Mouse (Mus musculus) C2C12 (cell line): ENCODE results near the gene Mecom.

Experiments
- CEBPB ChIP-seq: IDR thresholded peaks from one replicate; pipeline ENCODE4 v1.6.1; 2011; ENCODE audit warnings: low read depth, mild to moderate bottlenecking, control low read depth, moderate library complexity
- CTCF ChIP-seq: IDR thresholded peaks from one replicate; pipeline ENCODE4 v1.5.1; 2011; ENCODE audit not compliant: control insufficient read depth, insufficient read depth, insufficient read length
- FOSL1 ChIP-seq: IDR thresholded peaks from one replicate; pipeline ENCODE4 v1.8.0; 2011; ENCODE audit warnings: mild to moderate bottlenecking, low read length; ENCODE audit not compliant: poor library complexity, insufficient read depth, severe bottlenecking
- MAX ChIP-seq: IDR thresholded peaks from one replicate; pipeline ENCODE4 v1.6.1; 2011; ENCODE audit warnings: mild to moderate bottlenecking, control low read depth
- MYOD1 ChIP-seq: IDR thresholded peaks from one replicate; pipeline ENCODE4 v1.6.1; 2011; ENCODE audit warnings: low read depth; ENCODE audit not compliant: control insufficient read depth, insufficient read length
- MYOG ChIP-seq: IDR thresholded peaks from one replicate; pipeline ENCODE4 v1.6.1; 2011; ENCODE audit not compliant: control insufficient read depth, insufficient read length; ENCODE audit errors: extremely low read depth
- USF1 ChIP-seq: IDR thresholded peaks from one replicate; pipeline ENCODE4 v1.6.1; 2011; ENCODE audit warnings: low read depth, mild to moderate bottlenecking, control low read depth, moderate library complexity

DNA sequence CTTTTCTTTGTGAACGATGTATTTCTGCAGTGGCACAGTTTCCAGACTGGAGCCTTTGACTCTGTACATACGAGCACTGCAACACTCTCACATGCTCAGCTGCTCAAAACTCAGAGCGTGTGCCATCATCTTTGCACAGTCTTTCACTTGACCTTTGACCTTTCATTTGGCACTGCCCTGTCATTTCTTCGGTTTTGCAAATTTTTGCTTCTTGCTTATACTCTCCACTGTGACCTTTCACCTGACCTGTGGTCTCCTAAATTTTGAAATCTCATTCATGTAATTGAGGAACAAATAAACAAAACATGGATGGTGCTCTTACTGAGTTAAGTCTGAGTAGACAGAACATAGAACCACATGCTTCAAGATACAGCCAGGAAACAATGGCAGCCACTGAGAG, 446.7 kb downstream of the Mecom start:
- TF ChIP-seq USF1 (no peak), CTCF (no peak), MYOG (no peak), MAX (no peak), MYOD1 (no peak), CEBPB (no peak), FOSL1 (no peak)
